Mouse (Mus musculus): Measurements from ENCODE around the gene Hipk3.

Hipk3 gene

GRCm38 (mm10) chr2:104470536-104470935, 23.7 kb downstream of the Hipk3 start:
- WGBS = 85% methylated on average over 6 of the region's 6 CpGs

- WGBS = 35% methylated on average over 5 of the region's 5 CpGs
Measured at GRCm38 (mm10) chr2:104468419-104468818, 25.8 kb downstream of the Hipk3 start.

- WGBS = 50% methylated on average over 9 of the region's 9 CpGs
Measured at GRCm38 (mm10) chr2:104466908-104467616, 27.2 kb downstream of the Hipk3 start.

- 88% methylated on average over 8 of the region's 8 CpGs for WGBS
Measured at GRCm38 (mm10) chr2:104465639-104466430, 28.4 kb downstream of the Hipk3 start.

GRCm38 (mm10) chr2:104460021-104460420, 34.2 kb downstream of the Hipk3 start:
- 25% methylated on average over 3 of the region's 3 CpGs for WGBS

- WGBS = 69% methylated on average over 8 of the region's 8 CpGs
Measured at GRCm38 (mm10) chr2:104458569-104459332, 35.5 kb downstream of the Hipk3 start.

GRCm38 (mm10) chr2:104457106-104457505, 37.1 kb downstream of the Hipk3 start:
- 46% methylated on average over 3 of the region's 3 CpGs for WGBS

- WGBS = 61% methylated on average over 3 of the region's 3 CpGs
Measured at GRCm38 (mm10) chr2:104450685-104451084, 43.6 kb downstream of the Hipk3 start.

GRCm38 (mm10) chr2:104449191-104449590, 45.1 kb downstream of the Hipk3 start:
- 57% methylated on average over 1 of the region's 1 CpGs for WGBS

GRCm38 (mm10) chr2:104448201-104448600, 46.0 kb downstream of the Hipk3 start:
- 65% methylated on average over 4 of the region's 4 CpGs for WGBS

GRCm38 (mm10) chr2:104446016-104446415, 48.2 kb downstream of the Hipk3 start:
- 34% methylated on average over 1 of the region's 1 CpGs for WGBS

GRCm38 (mm10) chr2:104444776-104445175, 49.5 kb downstream of the Hipk3 start:
- 14% methylated on average over 2 of the region's 2 CpGs for WGBS

GRCm38 (mm10) chr2:104442341-104442740, 51.9 kb downstream of the Hipk3 start:
- 68% methylated on average over 4 of the region's 4 CpGs for WGBS

- 90% methylated on average over 3 of the region's 3 CpGs for WGBS
Measured at GRCm38 (mm10) chr2:104436226-104436625, 58.0 kb downstream of the Hipk3 start.

- 80% methylated on average over 6 of the region's 6 CpGs for WGBS
Measured at GRCm38 (mm10) chr2:104431067-104431466, 63.2 kb downstream of the Hipk3 start.

GRCm38 (mm10) chr2:104430566-104430965, 63.7 kb downstream of the Hipk3 start:
- 37% methylated on average over 5 of the region's 5 CpGs for WGBS

- 66% methylated on average over 3 of the region's 3 CpGs for WGBS
Measured at GRCm38 (mm10) chr2:104426112-104426511, 68.1 kb downstream of the Hipk3 start.

GRCm38 (mm10) chr2:104422230-104422629, 72.0 kb downstream of the Hipk3 start:
- WGBS = 2% methylated on average over 1 of the region's 1 CpGs

GRCm38 (mm10) chr2:104420805-104421204, 73.4 kb downstream of the Hipk3 start:
- WGBS = 80% methylated on average over 4 of the region's 4 CpGs

- 90% methylated on average over 1 of the region's 1 CpGs for WGBS
Measured at GRCm38 (mm10) chr2:104419999-104420398, 74.2 kb downstream of the Hipk3 start.

- WGBS = 84% methylated on average over 2 of the region's 2 CpGs
Measured at GRCm38 (mm10) chr2:104419411-104419810, 74.8 kb downstream of the Hipk3 start.

GRCm38 (mm10) chr2:104413011-104413410, 81.2 kb downstream of the Hipk3 start:
- WGBS = 48% methylated on average over 3 of the region's 3 CpGs
